Comparison of ENCODE assay signal across 13 mouse cellular contexts in the genomic region with DNA sequence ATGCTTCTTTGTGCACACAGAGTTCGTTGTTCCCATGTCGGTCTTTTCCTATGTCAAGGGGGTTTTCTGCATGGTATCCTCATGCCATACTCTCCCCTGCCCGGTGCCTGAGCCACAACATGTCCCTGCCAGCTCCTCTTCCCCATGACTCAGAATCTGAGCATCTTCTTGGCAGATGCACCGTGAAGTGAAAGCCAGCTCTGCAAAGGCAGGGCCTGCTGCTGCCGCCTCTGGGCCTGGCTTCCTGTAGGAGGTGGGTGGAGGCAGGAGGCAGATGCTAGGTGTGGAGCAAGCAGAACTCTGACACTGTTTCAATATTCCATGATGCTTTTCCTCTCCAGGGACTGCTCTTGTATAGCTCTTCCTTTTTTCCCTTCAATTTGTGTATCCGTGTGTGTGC. TPM values are rescaled to one million over a fixed set of nuclear protein-coding genes. Genes with fewer than 3 reads are reported as not detected.
DNase-seq lines count a peak whose midpoint lies in the region; ATAC-seq and TF ChIP-seq lines count a peak whose summit lies in the region.
"Had no signal": no experiment of that assay in that cellular context is flagged by ENCODE, and none has a peak within 500 bp of the region (broad histone marks: within the 10 kb centered on the region; RNA-seq: fewer than 3 reads in every experiment).

No protein-coding gene starts in this region.

- TF ChIP-seq CTCF in gastrocnemius, adult 2 months (IDR thresholded peaks at IDR 0.05) = no peak
- TF ChIP-seq CTCF in left cerebral cortex, adult 2 months (IDR thresholded peaks at IDR 0.05) = no peak

- H3K4me3 ChIP-seq in gastrocnemius, adult 2 months = no peak overlapping the region
- H3K4me3 ChIP-seq in left cerebral cortex, adult 2 months = no peak overlapping the region
- H3K4me3 ChIP-seq: heart, embryonic 15.5 days; midbrain, embryonic 10.5 days had no signal

- no peak overlapping the region for H3K27ac ChIP-seq in gastrocnemius, adult 2 months
- peak overlapping the region; percentile 75 for H3K27ac ChIP-seq in left cerebral cortex, adult 2 months
- H3K27ac ChIP-seq: heart, embryonic 15.5 days; midbrain, embryonic 10.5 days had no signal

- peak; percentile 32; the same call in 1 of the 2 replicates for ATAC-seq in common myeloid progenitor, adult 5-6 weeks (replicated peaks; ENCODE audit: low read depth, poor library complexity, severe bottlenecking)
- ATAC-seq: forebrain, embryonic 16.5 days; intestine, embryonic 16.5 days had no signal

- DNase-seq in gastrocnemius, adult 2 months = peak; percentile 41
- no peak for DNase-seq in gastrocnemius, postnatal 10 days
- peak; percentile 66 for DNase-seq in 3134 (ENCODE audit: extremely low read depth, insufficient read length, low spot score)
- DNase-seq in left cerebral cortex, adult 2 months (ENCODE audit: extremely low spot score in 1 of 2, low spot score in 2 of 2) = peak; percentile 72 to 74
- DNase-seq in thymus, postnatal 36 days = no peak
- no peak for DNase-seq in T-cell, adult 2 months (ENCODE audit: low spot score)
- DNase-seq in ovary, postnatal 10 days (ENCODE audit: low spot score) = no peak
- DNase-seq: thymus, postnatal 4 days had no signal

- intact Hi-C loops in gastrocnemius, adult 2 months (cut with DNase I) = no loop called here
- intact Hi-C loops in left cerebral cortex, adult 2 months (cut with DNase I) = no loop called here

RNA-seq across cellular contexts. Expression of a gene that starts 10.7 kb away (rescaled TPM):
- total RNA-seq in gastrocnemius, adult 2 months (2021) = 1 to 10 TPM; 4.0 to 5.8 TPM
- total RNA-seq in gastrocnemius, postnatal 10 days (2021) = 1 to 10 TPM; 8.1 to 9.9 TPM
- 43.8 TPM in 2 replicates for total RNA-seq in common myeloid progenitor, adult 5-6 weeks (2017)
- 100 to 1,000 TPM; 299 to 307 TPM for total RNA-seq in left cerebral cortex, adult 2 months (2021)

Comparison
In these comparisons a context has a peak if more than half of its experiments do, and no peak if none do; other contexts are left out.
1. DNase-seq: peak in gastrocnemius, adult 2 months (single experiment), 3134 (single experiment) and left cerebral cortex, adult 2 months (2 of 2); none in gastrocnemius, postnatal 10 days (single experiment), thymus, postnatal 36 days (0 of 2), T-cell, adult 2 months (single experiment) and ovary, postnatal 10 days (single experiment).